Mouse (Mus musculus) neural tube, embryonic 11.5 days (tissue): ENCODE measurements around the gene Cnbd2. TPM values are rescaled to one million over a fixed set of nuclear protein-coding genes. Genes with fewer than 3 reads are reported as not detected.

Source experiments
- ATAC-seq: fragments of 200-750 bp; cut with Nextera tagmentation; 2 replicates; pipeline ENCODE4 v1.8.0; 2017; ENCODE audit warnings: moderate number of reproducible peaks, mild to moderate bottlenecking, moderate TSS enrichment, moderate library complexity; ENCODE audit not compliant: insufficient read depth, low FRiP score, low TSS enrichment
- DNase-seq: peaks from one replicate; pipeline ENCODE4 v3.0.0-alpha.2; 2015; ENCODE audit warnings: low spot score
- H3K27ac ChIP-seq: fragments of 300-500 bp; sonication (generic); 2 replicates; pipeline ENCODE4 v1.5.1; 2014; ENCODE audit warnings: low read depth, mild to moderate bottlenecking, low read length
- H3K27me3 ChIP-seq: fragments of 300-500 bp; sonication (generic); 2 replicates; pipeline ENCODE4 v1.6.1; 2014; ENCODE audit warnings: mild to moderate bottlenecking, low read length, mixed read lengths; ENCODE audit not compliant: control insufficient read depth, insufficient read depth
- H3K36me3 ChIP-seq: fragments of 300-500 bp; sonication (generic); 2 replicates; pipeline ENCODE4 v1.6.1; 2014; ENCODE audit warnings: mild to moderate bottlenecking, low read length, moderate library complexity, mixed read lengths; ENCODE audit not compliant: control insufficient read depth, insufficient read depth
- H3K4me1 ChIP-seq: fragments of 300-500 bp; sonication (generic); 2 replicates; pipeline ENCODE4 v1.6.1; 2014; ENCODE audit warnings: low read length, mixed read lengths; ENCODE audit not compliant: control insufficient read depth, insufficient read depth
- H3K4me2 ChIP-seq: fragments of 300-500 bp; sonication (generic); 2 replicates; pipeline ENCODE4 v1.6.1; 2014; ENCODE audit warnings: low read depth, mild to moderate bottlenecking, moderate library complexity
- H3K4me3 ChIP-seq: fragments of 300-500 bp; sonication (generic); 2 replicates; pipeline ENCODE4 v1.5.1; 2014; ENCODE audit warnings: low read depth, low read length
- H3K9ac ChIP-seq: fragments of 300-500 bp; sonication (generic); 2 replicates; pipeline ENCODE4 v1.6.1; 2014; ENCODE audit warnings: mild to moderate bottlenecking, low read length
- H3K9me3 ChIP-seq: fragments of 300-500 bp; sonication (generic); 2 replicates; pipeline ENCODE4 v1.6.1; 2016; ENCODE audit warnings: low read length; ENCODE audit not compliant: control insufficient read depth
- WGBS: fragments of 180-500 bp; shearing (Covaris S2); extraction: QIAGEN DNeasy Blood & Tissue Kit; methylation state at CpG from one replicate; pipeline ENCODE4 v1.1.7; 2014; 5-methylcytosine and 5-hydroxymethylcytosine counted together
- microRNA-seq: library from miRNA; unstranded; fragments of <30 nt; microRNA quantifications from one replicate; pipeline ENCODE4, GENCODE M21; 2016
- polyA plus RNA-seq: library from polyadenylated mRNA; unstranded; fragments of >200 nt; fragmentation: Nextera tagmentation; extraction: Ambion mirVana; gene quantifications from 2 replicates; pipeline ENCODE4 v1.2.1, GENCODE M21; 2014

Cnbd2 gene
- polyA plus RNA-seq, 1 experiment from 2014 or later: 3.1 TPM

GRCm38 (mm10) chr2:156421381-156422110, 109.4 kb downstream of the Cnbd2 start:
- H3K9me3 ChIP-seq: no peaks in the 10 kb centered on the region
- no peaks in the 10 kb centered on the region for H3K4me1 ChIP-seq
- no peak overlapping the region for H3K27ac ChIP-seq
- DNase-seq (peak; percentile 51), ATAC-seq (peak; percentile 75)
- peaks cover 42% of the 10 kb centered on the region for H3K27me3 ChIP-seq
- peak overlapping the region; percentile 68 for H3K9ac ChIP-seq
- H3K4me2 ChIP-seq: peak overlapping the region; percentile 94
- WGBS: under 1% methylated on average over 36 of the region's 36 CpGs
- peak overlapping the region; percentile 61 for H3K4me3 ChIP-seq
- no peaks in the 10 kb centered on the region for H3K36me3 ChIP-seq

DNA sequence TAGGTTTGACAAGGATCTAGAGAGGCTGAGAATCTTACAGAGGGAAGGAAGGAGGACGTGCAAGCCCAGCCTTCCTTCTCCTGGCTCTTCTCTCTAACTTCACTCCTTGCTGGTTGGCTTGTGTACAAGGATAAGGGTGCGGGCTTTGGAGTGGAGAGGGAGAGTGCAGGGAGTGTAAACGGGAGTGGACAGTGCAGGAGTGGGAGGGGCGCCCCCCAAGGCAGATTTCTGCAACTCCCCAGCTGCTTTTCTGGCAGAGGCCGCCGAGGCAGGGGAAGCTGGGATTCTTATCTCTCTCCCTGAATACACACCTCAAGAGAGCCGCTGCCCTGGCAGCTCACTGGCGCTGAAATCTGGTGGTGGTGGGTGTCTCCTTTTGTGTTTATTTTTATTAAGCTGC, 110.5 kb downstream of the Cnbd2 start:
- H3K27ac ChIP-seq: no peak overlapping the region
- H3K36me3 ChIP-seq: no peaks in the 10 kb centered on the region
- 0 out of 2 replicates have a peak overlapping the region, but pooled peaks have one; percentile 2 for H3K4me2 ChIP-seq
- H3K9ac ChIP-seq: no peak overlapping the region
- DNase-seq (no peak), ATAC-seq (no peak)
- no peak overlapping the region for H3K4me3 ChIP-seq
- H3K4me1 ChIP-seq: no peaks in the 10 kb centered on the region
- WGBS: 23% methylated on average over 8 of the region's 8 CpGs
- H3K9me3 ChIP-seq: no peaks in the 10 kb centered on the region
- H3K27me3 ChIP-seq: peaks cover 42% of the 10 kb centered on the region

DNA sequence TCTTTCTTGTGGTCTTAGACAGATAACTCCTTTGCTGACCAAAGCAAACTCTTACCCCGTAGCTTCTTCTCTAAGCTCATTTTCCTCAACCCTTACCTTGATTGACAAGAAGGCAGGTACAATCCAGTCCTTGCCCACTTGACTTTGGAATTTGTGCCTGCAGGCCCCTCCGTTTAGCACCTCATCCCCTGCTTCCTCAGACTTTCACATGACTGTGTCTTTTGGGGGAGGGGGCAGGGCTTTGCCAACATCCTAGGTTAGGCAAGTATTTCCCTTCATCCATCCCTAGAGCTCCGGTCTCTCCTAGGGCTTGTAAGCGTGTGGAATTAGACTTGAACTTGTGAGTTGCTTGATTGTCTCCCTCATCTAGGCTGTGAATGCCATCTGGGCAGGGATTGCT, 111.6 kb downstream of the Cnbd2 start:
- H3K36me3 ChIP-seq: no peaks in the 10 kb centered on the region
- no peak overlapping the region for H3K4me2 ChIP-seq
- H3K27ac ChIP-seq: no peak overlapping the region
- H3K4me3 ChIP-seq: no peak overlapping the region
- peaks cover 42% of the 10 kb centered on the region for H3K27me3 ChIP-seq
- H3K9me3 ChIP-seq: no peaks in the 10 kb centered on the region
- 78% methylated on average over 4 of the region's 4 CpGs for WGBS
- DNase-seq (no peak), ATAC-seq (no peak)
- H3K9ac ChIP-seq: no peak overlapping the region
- no peaks in the 10 kb centered on the region for H3K4me1 ChIP-seq

Small RNAs within 50 kb of the gene (microRNA-seq; reads per million reads assigned to microRNA genes)
- gene Gm22758: not detected
- not detected for gene Gm22759

Other genes starting within 250 kb of the Cnbd2 start
- gene Spag4, start 247.1 kb upstream of the Cnbd2 start, polyA plus RNA-seq: 4.7 and 5.5 TPM in 2 replicates
- gene Cpne1, start 200.3 kb upstream of the Cnbd2 start, polyA plus RNA-seq: 42.7 and 53.7 TPM in 2 replicates
- 48.1 and 50.9 TPM in 2 replicates for gene Rbm12, start 200.3 kb upstream of the Cnbd2 start, polyA plus RNA-seq
- gene Gm28036, start 185.2 kb upstream of the Cnbd2 start, polyA plus RNA-seq: 23.2 and 28.5 TPM in 2 replicates
- 366 and 379 TPM in 2 replicates for gene Romo1, start 168.3 kb upstream of the Cnbd2 start, polyA plus RNA-seq
- 34.4 and 38.0 TPM in 2 replicates for gene Nfs1, start 168.1 kb upstream of the Cnbd2 start, polyA plus RNA-seq
- 587 and 596 TPM in 2 replicates for gene Rbm39, start 132.1 kb upstream of the Cnbd2 start, polyA plus RNA-seq
- 82.9 and 83.9 TPM in 2 replicates for gene Phf20, start 115.8 kb upstream of the Cnbd2 start, polyA plus RNA-seq
- 63.0 and 63.8 TPM in 2 replicates for gene Scand1, start 405 bp downstream of the Cnbd2 start, polyA plus RNA-seq
- 3.9 and 4.4 TPM in 2 replicates for gene Epb41l1, start 108.6 kb downstream of the Cnbd2 start, polyA plus RNA-seq
- gene Aar2, start 235.3 kb downstream of the Cnbd2 start, polyA plus RNA-seq: 52.7 and 52.9 TPM in 2 replicates